Mouse (Mus musculus): ENCODE data around the gene Ptpn1.

Gene Ptpn1

GRCm38 (mm10) chr2:167921823-167922222, 10.0 kb upstream of the Ptpn1 start:
- no peak for DNase-seq (ENCODE audit: inconsistent ontology term)

- no peak for DNase-seq (ENCODE audit: inconsistent ontology term)
Observed at GRCm38 (mm10) chr2:167924011-167924410, 7.8 kb upstream of the Ptpn1 start.

GRCm38 (mm10) chr2:167924803-167925604, 6.9 kb upstream of the Ptpn1 start:
- peak; percentile 85 for DNase-seq (ENCODE audit: inconsistent ontology term)

- DNase-seq (ENCODE audit: inconsistent ontology term): no peak
Observed at GRCm38 (mm10) chr2:167925841-167926800, 5.7 kb upstream of the Ptpn1 start.

GRCm38 (mm10) chr2:167928002-167928526, 3.8 kb upstream of the Ptpn1 start:
- no peak for DNase-seq (ENCODE audit: inconsistent ontology term)

- no peak for DNase-seq (ENCODE audit: inconsistent ontology term)
Observed at GRCm38 (mm10) chr2:167928972-167929371, 2.9 kb upstream of the Ptpn1 start.

- DNase-seq (ENCODE audit: inconsistent ontology term): no peak
Observed at GRCm38 (mm10) chr2:167930975-167931374, 882 bp upstream of the Ptpn1 start.

- no peak for DNase-seq (ENCODE audit: inconsistent ontology term)
Observed at GRCm38 (mm10) chr2:167932727-167933231, 922 bp downstream of the Ptpn1 start.

- DNase-seq (ENCODE audit: inconsistent ontology term): no peak
Observed at GRCm38 (mm10) chr2:167933397-167933796, 1.5 kb downstream of the Ptpn1 start.

- no peak for DNase-seq (ENCODE audit: inconsistent ontology term)
Observed at GRCm38 (mm10) chr2:167935956-167936355, 4.1 kb downstream of the Ptpn1 start.

GRCm38 (mm10) chr2:167938786-167939185, 6.9 kb downstream of the Ptpn1 start:
- DNase-seq (ENCODE audit: inconsistent ontology term): no peak

- no peak for DNase-seq (ENCODE audit: inconsistent ontology term)
Observed at GRCm38 (mm10) chr2:167939204-167939603, 7.3 kb downstream of the Ptpn1 start.

GRCm38 (mm10) chr2:167939632-167940399, 8.0 kb downstream of the Ptpn1 start:
- DNase-seq (ENCODE audit: inconsistent ontology term): peak; percentile 36

GRCm38 (mm10) chr2:167940636-167941035, 8.8 kb downstream of the Ptpn1 start:
- DNase-seq (ENCODE audit: inconsistent ontology term): no peak

- no peak for DNase-seq (ENCODE audit: inconsistent ontology term)
Observed at GRCm38 (mm10) chr2:167941320-167941719, 9.5 kb downstream of the Ptpn1 start.

- no peak for DNase-seq (ENCODE audit: inconsistent ontology term)
Observed at GRCm38 (mm10) chr2:167941745-167942176, 9.9 kb downstream of the Ptpn1 start.

- DNase-seq (ENCODE audit: inconsistent ontology term): peak; percentile 87
Observed at GRCm38 (mm10) chr2:167942199-167942925, 10.5 kb downstream of the Ptpn1 start.

- no peak for DNase-seq (ENCODE audit: inconsistent ontology term)
Observed at GRCm38 (mm10) chr2:167942926-167943633, 11.2 kb downstream of the Ptpn1 start.

GRCm38 (mm10) chr2:167944193-167944592, 12.3 kb downstream of the Ptpn1 start:
- DNase-seq (ENCODE audit: inconsistent ontology term): no peak

- DNase-seq (ENCODE audit: inconsistent ontology term): no peak
Observed at GRCm38 (mm10) chr2:167945451-167945850, 13.6 kb downstream of the Ptpn1 start.
